ENCODE assay signal across 8 mouse cellular contexts in genomic region chr2:110362432-110363283, GRCm38 (mm10). TPM values are rescaled to one million over a fixed set of nuclear protein-coding genes. Genes with fewer than 3 reads are reported as not detected.
A peak's percentile ranks its signal among the peaks of the same experiment; 100 is the strongest.
DNase-seq lines count a peak whose midpoint lies in the region; ATAC-seq lines count a peak whose summit lies in the region.

Gene Fibin (minus strand): TSS chr2:110363183.

- peak within 1 kb of the TSS; percentile 46 for H3K9ac ChIP-seq in intestine, embryonic 14.5 days (ENCODE audit: low read length)

- peak; percentile 21 for DNase-seq in R1 (ENCODE audit: low read depth, low spot score)
- DNase-seq in embryo, embryonic 11 days: peak; percentile 75
- peak; percentile 71 for DNase-seq in gastrocnemius, postnatal 25 days
- DNase-seq in intestine, embryonic 14.5 days (ENCODE audit: low spot score): peak; percentile 76
- peak; percentile 23 to 49 for DNase-seq in left cerebral cortex, postnatal 10 days (ENCODE audit: extremely low spot score in 1 of 2, low spot score in 2 of 2)
- peak; percentile 59 to 74 for DNase-seq in lung, postnatal 4 days
- peak; percentile 15 for DNase-seq in right cerebral cortex, postnatal 36 days (ENCODE audit: low spot score in 2 of 2)
- no peak for DNase-seq in B cell, adult 2 months

- no peaks in the 10 kb centered on the region for H3K9me3 ChIP-seq in intestine, embryonic 14.5 days (ENCODE audit: control insufficient read depth, low read length)

- no peaks in the 10 kb centered on the region for H3K36me3 ChIP-seq in intestine, embryonic 14.5 days (ENCODE audit: control insufficient read depth, insufficient read depth, low read length)

- peak within 1 kb of the TSS; percentile 70 for H3K4me2 ChIP-seq in intestine, embryonic 14.5 days (ENCODE audit: low read length)

- WGBS in intestine, embryonic 14.5 days: 2% methylated on average over 33 of the region's 33 CpGs

- peak; percentile 68; the same call in 1 of the 2 replicates for ATAC-seq in intestine, embryonic 14.5 days (replicated peaks; ENCODE audit: low FRiP score, low TSS enrichment, low read depth)

- intact Hi-C loops in left cerebral cortex, postnatal 10 days (cut with DNase I): loop anchor here (10.0 kb wide), 1 partner anchor 458 kb away; no protein-coding TSS in a partner anchor

- no peaks in the 10 kb centered on the region for H3K4me1 ChIP-seq in intestine, embryonic 14.5 days (replicated peaks; ENCODE audit: control insufficient read depth, insufficient read depth, low read length)

- peak within 1 kb of the TSS; percentile 52 for H3K4me3 ChIP-seq in intestine, embryonic 14.5 days (ENCODE audit: low read depth, low read length)

- 0 out of 2 replicates have a peak, but pooled peaks cover 3% of the 10 kb centered on the region for H3K27me3 ChIP-seq in intestine, embryonic 14.5 days (replicated peaks; ENCODE audit: control insufficient read depth, insufficient read depth, low read length)

- H3K27ac ChIP-seq in intestine, embryonic 14.5 days (ENCODE audit: low read depth): peak within 1 kb of the TSS; percentile 48; the same call in 1 of the 2 replicates

RNA-seq across cellular contexts. Expression of gene Fibin, which starts in this region (rescaled TPM):
- 10 to 100 TPM in 1 of 2 experiments, 1 to 10 TPM in 1; 9.0 to 12.4 TPM for total RNA-seq in gastrocnemius, postnatal 25 days (2021)
- 24.3 and 27.6 TPM in 2 replicates for polyA plus RNA-seq in intestine, embryonic 14.5 days (2014; fragmentation: Nextera tagmentation; extraction: Ambion mirVana)
- 1 to 10 TPM; 3.6 to 5.5 TPM for total RNA-seq in left cerebral cortex, postnatal 10 days (2021)

Comparison
In these comparisons a context has a peak if more than half of its experiments do, and no peak if none do; other contexts are left out.
1. DNase-seq: peak in R1 (single experiment), embryo, embryonic 11 days (single experiment), gastrocnemius, postnatal 25 days (single experiment), intestine, embryonic 14.5 days (single experiment), left cerebral cortex, postnatal 10 days (2 of 2), lung, postnatal 4 days (2 of 2) and right cerebral cortex, postnatal 36 days (2 of 2); none in B cell, adult 2 months (0 of 2).